Mouse (Mus musculus): ENCODE measurements around the gene Cypt12.

Cypt12 gene

GRCm38 (mm10) chr3:17948299-17948698 is at the start of gene Cypt12:
Cypt12 (plus strand) TSS chr3:17948410.
- in situ Hi-C loops (cut with MseI, MboI) = no loop called here

GRCm38 (mm10) chr3:17913796-17914195 is 34.4 kb upstream of the Cypt12 start:
- in situ Hi-C loops (cut with MseI, MboI) = no loop called here

- in situ Hi-C loops (cut with MseI, MboI) = no loop called here
Observed at GRCm38 (mm10) chr3:17940206-17940605, 8.0 kb upstream of the Cypt12 start.

All from mouse trophoblast stem cell (cell line).